Mouse (Mus musculus) B cell, adult 67 days (primary cell): ENCODE results near the gene Gm45844. TPM values are rescaled to one million over a fixed set of nuclear protein-coding genes. Genes with fewer than 3 reads are reported as not detected.

ENCODE experiments used
- total RNA-seq, 2 experiments: library from RNA; stranded (reverse); gene quantifications; 4 replicates each; pipeline ENCODE4 v1.2.4; 2023

Gm45844 gene
- under 1 TPM; 0.27 to 0.93 TPM for total RNA-seq

DNA sequence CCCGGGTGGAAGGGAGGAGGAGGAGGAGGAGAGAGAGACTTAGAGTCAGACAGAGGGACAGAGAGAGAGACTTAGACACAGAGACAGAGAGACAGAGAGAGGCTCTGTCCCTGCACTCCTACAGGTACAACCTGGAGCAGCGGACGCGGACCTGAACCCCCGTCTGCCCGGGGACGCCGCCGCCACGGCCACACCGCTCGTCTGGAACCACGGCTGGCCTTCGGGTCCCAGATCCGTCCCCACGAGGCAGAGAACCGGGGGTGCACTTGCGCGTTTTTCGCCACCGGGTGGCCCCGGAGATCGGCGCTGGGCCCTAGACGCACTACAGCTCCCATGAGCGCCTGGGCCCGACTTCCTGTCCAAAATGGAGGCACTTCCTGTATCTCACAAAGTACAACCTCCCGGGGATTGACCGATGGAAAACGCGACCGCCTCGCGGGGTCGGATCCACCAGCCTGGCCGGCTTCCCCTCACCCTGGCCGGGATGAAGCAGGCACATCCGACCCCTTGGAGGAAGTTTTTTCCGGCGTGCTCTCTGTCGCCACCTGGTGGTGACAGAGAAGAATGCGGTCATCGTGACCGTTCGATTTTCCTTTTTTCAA, at the start of gene Gm45844:
Gm45844 (minus strand) TSS at position 324 of the 602 bp plus-strand sequence.

DNA sequence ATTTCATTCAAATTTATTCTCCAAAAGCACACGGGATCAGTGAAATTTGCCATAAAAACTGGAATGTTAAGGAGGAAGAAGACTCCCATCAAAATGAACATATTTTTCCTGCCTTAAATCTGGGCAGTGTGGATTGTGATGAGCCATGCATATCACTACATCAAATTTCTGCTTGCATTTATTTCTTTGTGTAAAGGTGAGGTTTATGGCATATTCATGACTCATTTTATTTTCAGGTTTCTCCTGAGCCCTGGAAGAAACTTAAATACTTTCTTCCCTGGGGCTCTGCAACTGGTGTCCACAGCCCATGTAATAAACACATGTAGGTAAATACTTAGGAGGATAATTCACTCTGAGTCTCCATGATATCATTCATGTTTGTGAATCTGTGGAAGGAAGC, 30.9 kb downstream of the Gm45844 start, which contains the start of gene Vmn2r29:
Vmn2r29 (minus strand) TSS at position 101 of the 400 bp plus-strand sequence.

DNA sequence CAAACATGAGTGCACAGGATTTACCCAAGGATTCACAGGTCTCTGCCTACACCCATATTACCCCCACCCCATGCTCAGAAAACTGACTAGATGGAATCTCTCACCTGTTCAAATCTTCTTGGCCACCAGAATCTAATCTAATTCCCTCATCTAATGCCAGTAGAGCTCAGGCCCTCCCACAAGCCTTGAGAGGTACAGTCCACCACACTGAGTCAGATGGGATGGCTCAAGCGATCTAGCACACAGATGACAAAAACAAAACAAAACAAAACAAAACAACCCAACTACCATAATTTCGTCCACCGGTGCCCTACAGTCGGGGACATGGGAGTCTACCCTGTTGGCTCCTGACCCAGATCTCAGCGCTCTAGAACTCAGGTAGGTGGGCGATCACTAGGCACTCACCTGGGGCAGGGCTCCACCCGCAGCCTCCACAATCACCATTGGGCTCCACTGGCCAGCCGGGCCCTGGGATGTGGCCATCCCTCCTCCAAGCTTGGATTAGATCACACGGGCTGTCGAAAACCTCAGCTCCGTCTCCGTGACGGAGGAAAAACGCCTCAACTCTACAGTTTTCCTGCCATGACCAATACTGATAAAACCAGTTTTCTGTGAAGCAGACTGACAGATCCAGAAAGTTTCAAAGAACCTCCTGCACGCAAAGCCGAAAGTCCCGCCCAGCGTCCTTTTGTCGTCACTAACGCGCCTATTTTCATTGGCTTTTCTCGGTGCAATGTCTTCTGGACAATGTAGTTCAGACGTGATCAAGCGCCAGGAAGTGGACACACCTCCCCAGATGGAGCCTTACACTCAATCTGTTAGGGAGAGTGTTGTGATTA, 68.6 kb downstream of the Gm45844 start, which contains the start of gene Zfp772:
Zfp772 (minus strand) TSS at position 686 of the 839 bp plus-strand sequence.

DNA sequence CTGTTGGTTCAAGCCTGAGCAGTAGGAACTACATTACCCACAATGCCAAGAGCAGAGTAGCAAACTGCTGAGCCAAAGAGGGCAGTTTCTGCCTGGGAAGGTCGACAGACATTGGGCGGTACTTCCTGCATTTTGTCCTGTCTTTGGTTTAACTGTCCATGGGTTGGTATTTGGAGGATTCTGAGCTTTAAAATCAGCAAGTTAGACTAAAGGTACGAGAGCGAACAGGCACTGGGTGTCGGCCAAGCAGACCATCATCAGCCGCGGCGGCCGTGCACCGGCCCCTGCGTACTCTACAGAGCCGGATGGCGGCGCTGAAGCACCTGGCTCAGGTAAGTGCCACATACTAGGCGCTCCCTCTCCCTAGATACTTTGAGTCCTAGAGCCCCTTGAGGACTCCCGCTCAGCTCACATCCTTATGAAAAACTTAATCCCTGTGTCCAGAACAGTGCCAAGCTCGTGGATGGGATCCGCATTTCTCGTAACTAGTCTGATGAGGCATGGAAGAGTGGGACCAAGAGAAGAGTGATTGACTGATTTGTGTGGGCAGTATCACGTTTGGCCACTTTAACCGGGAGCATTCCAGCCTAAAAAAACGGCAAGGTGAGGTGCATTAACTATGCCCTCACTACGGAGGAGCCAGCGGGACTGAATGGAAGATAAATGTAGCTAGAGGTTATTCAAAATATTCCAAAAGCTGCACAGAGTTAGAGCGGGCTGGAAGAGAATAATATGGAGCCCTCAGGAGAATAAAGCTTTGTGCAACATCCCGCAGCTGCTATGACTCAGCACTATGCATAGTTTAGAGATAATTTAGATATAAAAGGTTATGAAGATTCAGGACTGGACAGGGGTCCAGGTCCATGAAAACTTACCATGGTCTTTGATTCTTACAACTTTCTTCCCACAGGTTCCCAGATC, 106.6 kb downstream of the Gm45844 start, which contains the start of gene Zfp418:
Zfp418 (plus strand) TSS at position 104 of the 921 bp plus-strand sequence.

Other genes with a start within 250 kb of the Gm45844 start
- gene Zfp954, start 156.8 kb downstream of the Gm45844 start, total RNA-seq = 10 to 100 TPM; 21.4 to 24.6 TPM
- gene Zfp773, start 141.5 kb downstream of the Gm45844 start, total RNA-seq = 1 to 10 TPM; 1.3 to 2.6 TPM
- 1 to 10 TPM; 3.0 to 3.5 TPM for gene Zfp418, start 107.0 kb downstream of the Gm45844 start, total RNA-seq
- gene Zfp772, start 68.3 kb downstream of the Gm45844 start, total RNA-seq = 1 to 10 TPM; 3.3 to 3.9 TPM
- not detected for gene Vmn2r29, start 31.0 kb downstream of the Gm45844 start, total RNA-seq
- 10 to 100 TPM; 51.8 to 53.7 TPM for gene Clcn4, start 22.6 kb upstream of the Gm45844 start, total RNA-seq
- gene Vmn2r30, start 59.3 kb upstream of the Gm45844 start, total RNA-seq = not detected
- gene Gm45783, start 96.3 kb upstream of the Gm45844 start, total RNA-seq = not detected
- gene Vmn2r31, start 121.4 kb upstream of the Gm45844 start, total RNA-seq = not detected
- gene Vmn2r32, start 201.7 kb upstream of the Gm45844 start, total RNA-seq = not detected